ENCODE assay signal across 32 mouse cellular contexts in the genomic region with DNA sequence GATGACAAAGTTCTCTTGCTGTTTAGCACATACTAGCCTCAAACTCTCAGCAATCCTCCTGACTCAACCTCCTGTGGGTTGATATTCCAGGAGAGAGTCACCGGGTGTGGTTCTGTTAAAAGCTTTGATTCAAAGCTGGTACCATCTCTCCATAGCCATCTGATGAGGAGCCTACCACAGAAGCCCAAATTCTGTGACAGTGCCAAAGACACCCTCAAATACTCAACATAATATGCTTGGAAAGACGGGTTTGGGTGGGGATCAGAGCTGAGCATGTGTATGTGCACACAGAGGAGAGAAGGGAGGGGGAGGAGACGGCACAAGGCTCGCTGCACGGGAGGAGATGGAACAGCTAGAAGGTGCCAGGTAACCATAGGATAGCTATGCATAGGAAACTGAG. TPM values are rescaled to one million over a fixed set of nuclear protein-coding genes. Genes with fewer than 3 reads are reported as not detected.
"Had no signal": no experiment of that assay in that cellular context is flagged by ENCODE, and none has a peak within 500 bp of the region (broad histone marks: within the 10 kb centered on the region; RNA-seq: fewer than 3 reads in every experiment).

No protein-coding gene starts in this region.

- H3K27ac ChIP-seq: heart, adult 2 months; heart, embryonic 13.5 days; heart, embryonic 15.5 days; hindbrain, embryonic 15.5 days; hindbrain, postnatal 0 days; kidney, embryonic 15.5 days; kidney, postnatal 0 days; limb, embryonic 13.5 days; limb, embryonic 15.5 days had no signal

- ATAC-seq: forebrain, postnatal 0 days; hindbrain, postnatal 0 days; intestine, embryonic 16.5 days had no signal

- H3K9ac ChIP-seq: forebrain, postnatal 0 days; heart, embryonic 13.5 days; heart, embryonic 15.5 days; hindbrain, embryonic 13.5 days; hindbrain, embryonic 15.5 days; kidney, embryonic 15.5 days; limb, embryonic 13.5 days; limb, embryonic 15.5 days had no signal

- H3K4me2 ChIP-seq: heart, embryonic 11.5 days; heart, embryonic 13.5 days; heart, embryonic 15.5 days; hindbrain, embryonic 13.5 days; hindbrain, embryonic 15.5 days; kidney, embryonic 15.5 days; limb, embryonic 13.5 days; limb, embryonic 15.5 days had no signal

- DNase-seq: forebrain, postnatal 0 days; gastrocnemius, postnatal 14 days; gastrocnemius, postnatal 36 days; heart, adult 11 months; heart, adult 2 months; heart, postnatal 14 days; heart, postnatal 36 days; kidney, adult 11 months; kidney, adult 2 months; kidney, adult 9 months; kidney, postnatal 14 days; kidney, postnatal 36 days; layer of hippocampus, postnatal 36 days; left cerebral cortex, postnatal 4 days had no signal

- H3K4me3 ChIP-seq: heart, adult 2 months; heart, embryonic 13.5 days; heart, embryonic 15.5 days; hindbrain, embryonic 13.5 days; hindbrain, embryonic 15.5 days; kidney, embryonic 15.5 days; limb, embryonic 13.5 days; limb, embryonic 15.5 days had no signal

- H3K27me3 ChIP-seq: heart, embryonic 15.5 days; hindbrain, embryonic 13.5 days; hindbrain, embryonic 15.5 days; kidney, embryonic 15.5 days; limb, embryonic 15.5 days had no signal

- H3K9me3 ChIP-seq: heart, embryonic 13.5 days; heart, embryonic 15.5 days; hindbrain, embryonic 13.5 days; hindbrain, embryonic 15.5 days; kidney, embryonic 15.5 days; limb, embryonic 13.5 days; limb, embryonic 15.5 days had no signal

- H3K36me3 ChIP-seq: heart, embryonic 13.5 days; heart, embryonic 15.5 days; hindbrain, embryonic 15.5 days; kidney, embryonic 15.5 days; limb, embryonic 13.5 days; limb, embryonic 15.5 days had no signal

RNA-seq across cellular contexts. Expression of gene Hmgb4, which starts 14.4 kb away (rescaled TPM):
- polyA plus RNA-seq: forebrain, postnatal 0 days; frontal cortex, adult 2 months; heart, embryonic 11.5 days; heart, embryonic 13.5 days; heart, embryonic 15.5 days; heart, postnatal 0 days; hindbrain, embryonic 11.5 days; hindbrain, embryonic 13.5 days; hindbrain, embryonic 15.5 days; hindbrain, postnatal 0 days; intestine, embryonic 14.5 days; intestine, embryonic 16.5 days; kidney, adult 2 months; kidney, embryonic 15.5 days; kidney, postnatal 0 days; large intestine, adult 2 months; limb, embryonic 11.5 days; limb, embryonic 13.5 days; limb, embryonic 15.5 days; liver, adult 2 months had no signal
